Mouse (Mus musculus) lung, postnatal 14 days (tissue): Measurements from ENCODE around the gene Ccdc28b.

ENCODE experiments used
- DNase-seq: peaks from one replicate; pipeline ENCODE4 v3.0.0; 2021

Ccdc28b gene

DNA sequence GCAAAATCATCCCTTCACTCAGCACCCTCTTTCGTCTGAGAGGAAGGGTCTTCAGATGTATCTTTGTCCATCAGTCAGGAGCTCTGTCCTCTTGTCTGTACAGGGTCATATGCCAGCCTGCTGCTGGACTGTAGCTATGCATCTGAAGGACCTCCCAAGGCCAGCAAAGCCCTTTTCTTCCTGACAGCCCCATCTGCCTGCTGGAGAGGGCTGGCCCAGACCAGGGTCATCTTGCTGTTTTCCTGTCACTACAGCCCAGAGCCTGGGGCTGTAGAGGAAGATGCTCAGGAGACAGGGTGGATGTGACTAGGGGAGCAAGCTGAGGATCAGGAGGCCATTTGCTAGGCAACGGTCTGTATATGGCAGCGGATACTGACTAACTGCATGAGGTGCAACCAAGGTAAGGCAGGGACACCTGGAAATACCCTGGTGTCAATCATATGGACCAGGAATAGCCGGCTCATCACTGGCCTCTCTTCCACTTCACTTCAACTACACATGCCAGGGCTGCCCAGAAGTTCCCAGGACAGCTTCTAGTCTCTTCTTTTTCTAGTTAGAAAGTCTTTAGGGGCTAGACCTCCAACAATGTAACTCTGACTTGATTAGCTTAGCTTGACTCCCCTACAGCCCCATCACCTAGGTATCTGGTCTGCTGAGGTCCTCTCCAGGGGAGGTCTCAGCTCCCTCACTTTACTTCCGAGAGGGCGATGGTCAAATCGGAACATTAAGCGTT, 778 bp downstream of the Ccdc28b start:
- no peak for DNase-seq

DNA sequence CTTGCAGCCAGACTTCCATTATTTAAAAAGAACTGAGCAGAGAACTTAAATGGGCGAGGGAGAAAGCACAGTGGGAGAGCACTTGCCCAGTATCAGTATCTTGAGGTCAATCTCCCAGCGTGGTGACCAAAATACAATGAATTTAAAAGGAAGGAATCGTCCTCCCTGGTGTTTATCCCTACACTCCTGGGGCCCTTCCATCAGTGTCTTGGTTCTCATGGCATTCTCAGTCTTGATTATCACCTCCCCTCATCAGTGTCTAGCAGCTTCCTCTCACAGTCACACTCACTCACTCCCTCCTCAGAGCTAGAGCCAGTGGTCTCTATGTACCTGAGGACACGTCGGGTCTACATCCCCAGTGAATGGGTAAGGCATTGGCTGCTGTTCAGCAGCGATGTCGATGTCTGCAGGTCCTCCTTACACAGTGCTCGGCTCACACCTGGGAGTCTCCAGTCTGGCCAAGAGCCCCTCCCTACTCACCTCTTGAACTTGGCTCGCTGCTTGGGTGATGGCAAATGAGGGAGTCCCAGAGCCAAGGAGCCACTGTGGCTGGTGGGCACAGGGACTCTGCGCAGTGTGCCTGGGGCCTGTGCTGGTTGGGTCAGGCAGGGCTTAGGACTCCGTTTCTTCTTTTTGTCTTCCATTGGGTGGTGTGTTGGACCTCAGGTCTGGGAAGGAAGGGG, 1.5 kb downstream of the Ccdc28b start:
- no peak for DNase-seq

DNA sequence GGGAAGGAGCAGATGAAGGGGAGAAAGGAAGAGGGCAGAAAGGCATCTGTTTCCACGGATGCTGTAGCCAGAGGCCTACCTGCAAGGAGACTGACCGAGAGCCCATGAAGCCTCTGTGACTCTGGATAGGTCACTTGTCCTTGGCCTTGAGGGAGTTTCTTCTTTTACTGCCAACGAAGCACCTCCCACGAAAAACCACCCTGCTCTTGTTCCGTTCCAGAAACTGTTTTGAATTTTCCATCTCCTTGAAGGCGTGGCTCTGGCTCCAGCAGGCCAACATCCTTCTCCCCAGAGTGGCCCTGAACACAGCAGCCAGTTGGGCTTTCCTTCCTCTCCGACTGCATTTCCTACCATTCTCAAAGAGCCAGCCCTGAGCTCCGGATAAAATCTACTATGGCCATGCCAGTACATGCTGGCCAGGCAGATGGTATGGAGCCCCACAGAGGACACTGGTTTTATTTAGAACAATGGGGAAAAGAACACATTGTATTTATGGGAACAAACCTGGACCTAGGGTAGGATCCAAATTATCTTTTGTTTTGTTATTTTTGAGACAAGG, 2.4 kb downstream of the Ccdc28b start:
- DNase-seq: peak; percentile 32

DNA sequence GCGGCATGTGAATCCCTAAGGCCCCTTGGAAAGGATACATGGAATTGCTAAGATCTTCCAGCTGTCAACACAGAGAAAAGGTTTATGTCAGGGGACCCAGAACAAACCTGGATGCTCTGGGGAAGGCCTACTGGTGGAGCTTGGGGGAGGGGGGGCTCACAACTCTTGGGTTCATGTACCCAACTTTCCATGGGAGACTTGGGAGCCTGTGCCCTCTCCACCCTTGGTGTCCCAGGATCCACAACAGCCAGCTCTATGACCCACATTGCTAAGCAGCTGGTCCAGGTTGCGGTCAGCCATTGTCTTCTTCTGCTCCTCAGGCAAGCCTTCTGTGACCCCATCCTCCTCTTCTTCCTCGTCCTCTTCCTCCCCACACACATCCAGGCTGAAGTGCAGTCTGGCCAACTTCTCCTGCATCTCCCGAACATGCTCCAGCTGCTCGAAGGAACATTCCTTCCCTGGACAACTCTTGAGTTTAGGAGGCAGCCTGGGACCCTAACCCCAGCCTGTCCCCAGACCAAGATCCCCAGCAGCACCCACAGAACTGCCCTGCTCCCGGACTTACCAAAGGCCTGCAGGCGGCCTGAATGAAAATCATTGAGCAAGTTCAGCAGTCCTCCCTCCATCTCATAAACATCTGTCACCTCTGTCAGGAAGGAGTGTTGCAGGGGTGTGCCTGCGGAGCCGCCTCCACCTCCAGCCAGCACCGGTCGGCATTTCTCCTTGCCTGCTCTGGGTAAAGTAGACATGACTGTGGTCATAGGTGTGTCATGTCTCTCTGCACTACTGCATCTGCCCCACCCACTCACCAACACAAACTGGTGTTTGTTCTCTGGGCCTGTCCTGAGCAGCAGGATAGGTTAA, 3.1 kb downstream of the Ccdc28b start:
- DNase-seq: no peak

DNA sequence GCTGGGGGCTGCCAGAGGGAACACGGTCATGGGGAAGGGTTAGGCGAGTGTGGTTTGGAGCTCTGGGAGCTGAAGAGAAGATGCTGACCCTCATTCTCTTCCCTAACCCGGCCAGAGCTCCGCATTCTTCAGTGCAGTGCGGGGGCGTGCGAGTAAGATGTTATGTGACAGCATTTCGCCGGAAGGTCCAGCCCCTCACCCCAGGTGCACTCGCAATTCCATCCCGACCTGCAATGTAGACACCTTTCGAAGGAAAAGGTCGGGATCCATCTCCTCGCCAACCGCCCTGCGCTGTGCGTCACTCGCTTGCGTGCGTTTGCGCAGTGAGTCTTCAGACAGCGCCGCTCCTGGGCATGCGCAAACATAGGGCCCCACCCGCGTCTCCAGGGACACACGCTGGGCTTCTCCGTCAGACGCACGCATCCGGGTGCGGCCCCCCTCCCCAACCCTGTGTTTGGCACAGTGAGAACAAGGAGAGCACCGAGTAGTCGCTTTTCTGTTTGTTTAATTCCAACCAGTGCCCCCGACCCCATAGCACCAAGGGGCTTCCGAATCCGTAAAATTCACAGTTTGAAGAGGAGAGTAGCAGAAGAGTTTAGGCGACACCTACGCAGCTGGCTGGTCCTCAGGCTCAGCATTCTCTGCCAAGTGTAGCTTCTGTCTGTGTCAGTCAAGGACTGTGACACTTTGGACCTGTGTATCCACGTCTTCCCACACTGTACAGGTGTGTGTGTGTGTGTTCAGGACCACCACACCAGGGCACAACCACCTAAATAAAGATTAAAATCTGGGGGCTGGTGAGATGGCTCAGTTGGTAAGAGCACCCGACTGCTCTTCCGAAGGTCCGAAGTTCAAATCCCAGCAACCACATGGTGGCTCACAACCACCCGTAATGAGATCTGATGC, 4.7 kb downstream of the Ccdc28b start, which contains the start of gene Iqcc:
Gene Iqcc (minus strand): TSS at position 314 of the 906 bp plus-strand sequence.
- DNase-seq: peak; percentile 97

DNA sequence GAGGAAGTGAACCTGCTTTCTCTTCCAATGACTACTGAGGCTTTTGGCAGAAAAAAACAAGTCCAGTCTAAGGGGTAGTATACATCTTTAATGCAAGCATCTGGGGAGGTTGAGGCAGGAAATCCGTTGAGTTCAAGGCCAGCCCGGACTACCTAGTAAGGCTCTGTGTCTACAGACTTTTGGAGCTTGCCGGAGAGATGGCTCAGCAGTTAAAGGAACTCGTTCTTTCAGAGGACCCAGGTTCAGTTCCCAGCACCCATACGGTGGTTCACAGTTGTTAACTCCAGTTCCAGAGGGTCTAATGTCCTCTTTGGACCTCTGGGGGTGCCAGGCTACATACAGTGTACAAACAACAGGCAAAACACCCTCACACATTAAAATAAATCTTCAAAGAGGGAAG, 5.7 kb downstream of the Ccdc28b start:
- DNase-seq: no peak

DNA sequence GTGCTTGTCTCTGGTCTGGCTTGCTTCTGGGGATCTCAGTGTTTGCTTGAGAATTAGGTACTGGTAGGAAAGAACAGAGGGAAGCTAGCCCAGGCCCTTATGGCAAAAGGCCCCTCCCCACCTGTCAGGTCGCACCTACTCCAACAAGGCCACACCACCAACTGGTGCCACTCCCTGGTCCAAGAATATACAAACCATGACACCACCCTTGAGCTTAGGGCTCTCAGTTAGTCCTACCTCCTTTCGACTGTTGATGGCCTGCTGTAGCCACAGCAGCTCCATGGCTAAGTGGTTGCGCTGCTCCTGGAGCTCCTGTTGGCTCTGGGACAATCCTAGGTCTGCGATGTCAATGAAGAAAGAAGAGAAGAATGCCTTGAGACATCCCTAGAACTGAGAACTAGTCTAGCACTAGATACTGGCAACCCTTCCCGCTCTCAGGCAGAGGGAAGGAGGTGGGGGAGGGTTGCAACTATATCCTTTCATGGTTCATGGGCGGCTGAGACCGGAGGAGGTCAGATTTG, 6.6 kb downstream of the Ccdc28b start:
- DNase-seq: no peak

DNA sequence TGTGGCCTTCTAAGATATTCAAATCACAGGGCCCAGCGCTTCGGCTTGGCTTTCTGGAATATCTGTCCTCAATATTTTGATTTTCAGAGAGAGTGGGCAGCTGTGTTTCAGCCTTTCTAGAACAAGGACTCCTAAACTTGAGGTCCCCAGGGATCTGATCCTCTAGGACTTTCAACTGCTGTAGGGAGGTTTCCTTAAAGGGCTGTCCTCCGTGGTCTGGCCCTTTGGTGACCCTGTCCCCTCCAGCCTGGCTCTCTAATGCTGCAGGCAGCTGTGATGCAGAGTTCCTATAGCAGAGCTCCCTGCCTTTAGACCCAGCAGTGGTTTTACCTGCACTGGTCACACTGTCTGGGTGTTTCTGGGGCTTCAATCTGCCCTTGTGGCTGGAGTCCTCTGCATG, 7.1 kb downstream of the Ccdc28b start:
- DNase-seq: no peak

DNA sequence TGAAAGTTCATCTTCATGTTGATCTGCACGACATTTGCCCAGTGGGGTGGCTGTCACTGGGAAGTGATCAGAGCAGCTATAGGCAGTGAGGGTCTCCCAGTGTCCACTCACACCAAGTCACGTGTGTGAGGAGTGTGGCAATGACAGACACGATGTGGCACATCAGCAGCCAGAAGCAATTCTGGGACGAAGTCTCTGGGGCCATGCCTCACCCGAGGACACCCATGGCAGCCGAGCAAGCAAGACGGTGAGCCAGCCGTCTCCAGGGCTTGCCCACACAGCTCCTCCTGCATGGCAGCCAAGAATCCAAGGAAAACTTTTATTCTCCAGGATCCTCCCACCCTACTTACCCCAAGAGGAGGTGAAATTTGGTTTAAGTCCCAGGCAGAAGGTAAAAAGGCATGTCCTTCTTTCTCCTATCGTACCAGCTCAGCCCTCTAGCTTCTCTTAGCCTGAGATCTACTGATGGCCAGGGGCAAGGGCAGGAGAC, 7.9 kb downstream of the Ccdc28b start:
- no peak for DNase-seq

DNA sequence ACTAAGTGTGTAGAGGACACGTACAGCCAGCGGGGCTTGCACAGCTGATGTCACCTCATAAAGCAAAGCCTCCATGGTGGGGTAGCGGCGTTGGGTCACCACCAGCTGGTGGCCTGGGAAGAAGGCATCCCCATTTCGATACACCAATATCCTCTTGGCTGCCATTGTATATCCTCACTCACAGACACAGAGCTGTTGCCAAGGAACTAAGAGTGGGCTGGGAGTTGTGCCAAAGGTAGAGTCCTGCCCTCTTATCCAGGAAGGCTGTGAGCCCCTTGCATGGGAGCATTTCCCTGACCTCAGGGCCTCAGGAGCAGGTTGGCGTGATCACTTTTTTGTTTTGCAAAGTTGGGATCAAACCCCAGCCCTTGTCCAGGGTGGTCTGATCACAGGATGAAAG, 9.7 kb downstream of the Ccdc28b start, which contains the start of gene Dcdc2b:
Gene Dcdc2b (minus strand): TSS at position 165 of the 400 bp plus-strand sequence.
- peak; percentile 68 for DNase-seq

DNA sequence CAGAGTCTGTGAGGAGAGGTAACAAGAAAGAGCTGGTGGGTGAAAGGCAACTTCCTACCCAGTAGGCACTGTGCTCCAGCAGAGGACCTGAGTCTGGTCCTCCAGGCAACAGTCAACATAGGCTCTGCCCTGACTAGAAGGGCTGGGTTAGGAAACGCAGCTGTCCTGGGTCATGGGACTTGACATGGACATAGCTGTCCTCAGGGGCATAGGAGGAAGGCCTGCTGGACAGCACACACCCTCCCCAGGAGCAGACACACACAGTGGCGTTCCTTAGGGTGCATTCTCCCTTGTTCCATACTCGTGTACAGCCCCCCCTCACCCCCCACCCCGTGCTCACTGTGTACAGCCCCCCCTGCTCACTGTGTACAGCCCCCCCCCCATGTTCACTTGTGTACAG, 13.3 kb downstream of the Ccdc28b start:
- no peak for DNase-seq

DNA sequence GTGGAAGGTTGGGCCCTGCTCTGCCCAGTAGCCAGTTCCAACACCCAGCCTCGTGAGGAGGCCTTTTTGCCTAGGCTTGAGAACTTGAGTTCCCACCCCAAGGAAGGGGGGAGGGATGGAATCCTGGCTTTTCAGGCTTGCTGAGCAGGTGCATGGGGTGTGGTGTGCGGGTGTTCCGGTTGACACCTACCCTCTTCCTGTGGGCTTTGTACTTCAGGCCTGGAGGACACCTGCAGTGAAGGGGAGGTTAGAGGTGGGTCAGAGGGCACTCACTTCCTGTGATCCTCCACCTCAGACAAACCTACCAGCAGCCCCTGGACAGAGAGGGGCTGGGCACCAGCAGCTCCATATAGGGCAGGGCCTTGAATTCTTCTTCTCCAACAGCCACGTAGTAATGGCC, 13.7 kb downstream of the Ccdc28b start:
- DNase-seq: no peak

DNA sequence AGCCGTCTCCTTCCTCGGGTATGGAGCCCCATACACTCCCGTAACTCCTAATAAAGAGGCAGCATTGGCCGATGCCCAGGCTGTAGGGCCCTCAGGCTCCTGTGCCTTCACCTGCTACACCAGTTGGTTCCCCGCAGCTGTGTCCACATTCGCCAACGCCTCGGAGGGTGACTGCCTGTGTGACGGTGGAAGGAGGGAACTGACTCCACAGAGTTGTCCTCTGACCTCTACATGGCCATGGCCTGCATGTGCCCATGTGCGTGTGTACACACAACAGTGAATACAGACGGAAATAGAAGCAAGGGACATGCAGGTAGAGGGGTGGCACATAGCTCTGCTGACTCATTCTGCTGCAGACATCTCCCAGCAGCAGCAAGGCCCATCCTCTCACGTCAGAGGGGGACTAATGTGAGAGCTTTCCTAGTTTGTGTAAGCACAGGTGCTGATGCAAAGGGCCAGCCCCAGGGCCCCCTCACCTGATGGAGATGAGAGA, 14.6 kb downstream of the Ccdc28b start:
- DNase-seq: no peak

DNA sequence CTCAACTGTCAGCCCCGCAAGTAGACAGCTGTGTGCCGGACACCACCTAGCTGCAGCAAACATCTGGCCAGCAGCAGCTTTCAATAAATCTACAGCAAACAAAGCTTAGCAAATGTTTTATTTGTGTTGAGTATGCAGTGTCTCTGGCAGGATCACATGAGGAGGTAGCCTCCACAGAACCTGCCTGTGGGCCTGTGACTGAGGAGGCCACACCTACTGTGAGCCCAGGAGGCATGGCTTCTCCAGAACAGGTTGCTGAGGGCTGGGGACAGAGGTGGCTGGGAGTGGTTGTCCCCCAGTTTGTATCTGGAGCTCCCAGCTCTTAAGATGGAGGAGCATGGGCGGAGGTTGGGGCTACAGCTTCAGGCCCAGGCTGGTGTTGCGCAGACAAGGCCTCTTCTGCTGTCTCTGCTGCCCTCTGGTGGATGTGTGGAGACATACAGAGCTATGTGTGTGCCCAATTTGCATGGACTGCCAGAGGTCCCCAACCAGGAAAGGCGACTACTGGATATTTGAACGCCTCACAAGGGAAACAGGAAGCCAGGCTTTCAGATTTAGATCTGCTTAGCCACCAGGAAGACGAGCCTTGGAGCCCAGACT, 15.2 kb downstream of the Ccdc28b start:
- peak; percentile 88 for DNase-seq

DNA sequence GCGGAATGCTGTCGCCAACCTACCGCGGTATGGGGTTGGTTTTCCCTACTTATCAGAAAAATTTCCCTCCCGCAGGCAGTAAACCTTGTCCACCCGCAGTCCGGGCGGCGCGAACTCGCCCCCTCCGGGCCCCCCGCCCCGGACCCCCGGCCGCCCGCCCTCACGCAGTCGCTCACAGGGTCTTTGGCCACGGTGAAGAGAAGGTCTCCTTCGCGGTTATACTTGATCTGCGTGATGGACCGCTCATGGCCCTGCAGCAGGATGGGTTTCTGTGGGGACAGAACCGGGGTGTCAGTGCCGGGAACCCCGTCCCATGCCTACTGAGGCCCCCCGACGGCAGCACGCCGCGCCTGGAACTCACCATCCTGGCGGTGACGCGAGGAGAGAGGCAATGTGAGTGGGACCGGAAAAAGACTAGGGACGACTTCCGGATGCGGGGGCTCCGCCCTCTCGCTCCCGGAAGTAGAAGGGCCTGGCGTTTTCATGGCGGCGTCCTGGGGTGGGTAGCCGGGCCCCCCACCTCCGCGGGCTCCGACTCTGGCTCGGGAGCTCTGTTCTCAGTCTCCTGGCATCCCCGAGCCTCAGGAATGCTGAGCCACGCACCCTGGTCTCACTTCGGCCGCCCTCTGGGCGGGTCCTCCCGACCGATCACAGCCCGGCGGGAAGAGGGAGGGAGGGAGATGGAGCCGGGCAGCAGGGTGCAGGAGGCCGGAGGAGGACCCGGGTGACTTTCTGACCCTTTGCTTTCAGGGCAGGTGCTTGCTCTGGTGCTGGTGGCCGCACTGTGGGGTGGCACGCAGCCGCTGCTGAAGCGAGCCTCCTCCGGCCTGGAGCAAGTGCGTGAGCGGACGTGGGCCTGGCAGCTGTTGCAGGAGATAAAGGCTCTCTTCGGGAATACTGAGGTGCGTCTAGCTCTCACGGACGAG, 23.3 kb downstream of the Ccdc28b start, which contains the start of the genes Eif3i and Tmem234:
Gene Eif3i (minus strand): TSS at position 416 of the 926 bp plus-strand sequence.
Gene Tmem234 (plus strand): TSS at position 436 of the 926 bp plus-strand sequence.
- peak; percentile 85 for DNase-seq

DNA sequence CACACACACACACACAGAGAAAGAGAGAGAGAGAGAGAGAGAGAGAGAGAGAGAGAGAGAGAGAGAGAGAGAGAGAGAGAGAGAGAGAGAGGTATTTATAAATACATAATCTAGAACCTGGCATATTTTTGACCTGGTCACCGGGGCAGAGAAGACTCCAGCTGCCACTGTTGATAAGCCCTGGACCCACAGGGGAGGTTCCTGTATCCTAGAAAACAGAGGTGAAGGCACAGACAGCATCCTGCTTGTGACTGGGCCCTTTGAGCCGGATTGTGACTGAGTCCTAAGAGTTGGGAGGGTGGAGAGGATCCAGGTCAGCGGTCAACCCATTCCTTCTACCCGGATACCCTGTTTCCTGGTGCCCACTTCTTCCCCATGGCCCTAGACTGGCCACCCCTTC, 34.9 kb downstream of the Ccdc28b start:
- no peak for DNase-seq

DNA sequence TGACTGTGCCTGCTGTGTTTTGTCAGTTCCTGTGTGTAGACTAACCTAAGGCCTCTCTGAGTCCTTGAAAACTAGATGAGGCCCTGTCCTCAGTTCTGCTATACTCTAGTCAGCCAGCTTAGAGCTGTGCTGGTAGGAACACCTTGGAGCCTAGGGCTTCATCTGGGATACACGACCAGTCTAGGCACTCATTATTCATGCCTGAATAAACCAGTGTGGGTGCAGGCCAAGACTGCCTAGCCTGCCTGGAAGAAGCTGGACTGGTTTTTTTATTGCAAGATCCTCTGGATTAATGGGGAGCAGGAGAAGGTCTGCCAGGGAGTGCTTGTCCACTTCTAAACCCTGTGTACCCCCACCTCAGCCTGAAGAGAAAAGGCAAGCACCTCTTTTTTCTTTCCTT, 36.8 kb downstream of the Ccdc28b start:
- DNase-seq: no peak

DNA sequence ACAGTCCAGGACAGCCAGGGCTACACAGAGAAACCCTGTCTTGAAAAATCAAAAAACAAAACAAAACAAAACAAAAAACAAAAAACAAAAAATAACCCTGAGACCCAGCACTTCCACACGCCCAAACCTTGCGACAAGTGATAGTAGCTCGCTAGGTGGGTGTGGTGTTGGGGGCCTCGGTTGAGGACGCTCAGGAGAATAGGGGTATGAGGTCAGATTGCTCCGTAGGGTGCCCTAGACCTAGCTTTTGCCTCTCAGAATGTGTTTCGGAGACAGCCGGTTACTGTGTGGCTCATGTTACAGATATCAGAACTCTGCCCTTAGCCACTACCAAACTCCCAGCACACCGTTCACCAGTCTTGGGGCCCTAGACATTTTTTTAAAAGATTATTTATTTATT, 38.0 kb downstream of the Ccdc28b start:
- no peak for DNase-seq

DNA sequence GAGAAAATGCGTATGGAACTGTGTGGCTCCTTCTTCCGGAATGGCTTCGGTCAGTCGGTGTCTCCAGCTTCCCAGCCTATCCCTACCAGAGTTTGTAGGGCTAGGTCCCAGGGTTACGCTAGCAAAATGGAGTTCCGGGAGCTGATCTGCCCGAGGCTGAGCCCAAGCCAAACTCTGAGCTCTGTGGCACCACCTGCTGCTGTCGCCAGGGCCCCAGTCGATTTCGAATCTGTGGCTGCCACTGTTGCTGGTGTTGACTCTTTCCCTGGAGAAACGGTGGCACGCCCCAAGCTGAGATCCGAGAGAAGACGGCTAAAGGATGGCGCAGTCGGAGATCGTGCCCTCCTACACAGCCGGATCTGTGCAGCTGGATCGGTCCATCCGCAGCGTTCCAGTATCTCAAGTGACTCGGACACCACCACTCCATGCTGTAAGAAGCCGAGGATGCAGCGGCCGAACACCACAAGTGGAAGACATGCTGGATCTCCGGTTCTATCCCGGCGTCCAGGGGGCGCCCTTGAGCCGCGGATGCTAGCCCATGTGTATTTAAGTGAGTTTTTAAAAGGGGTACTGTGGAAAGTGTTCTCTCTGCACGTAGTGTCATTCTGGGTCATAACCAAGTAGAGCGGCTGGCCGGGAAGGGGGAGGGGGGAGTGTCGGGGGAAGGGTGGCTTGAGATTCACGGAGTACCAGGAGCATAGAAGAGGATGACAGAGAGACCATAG, 38.7 kb downstream of the Ccdc28b start:
- peak; percentile 91 for DNase-seq
